Mouse (Mus musculus) myocyte (in vitro differentiated cells): ENCODE measurements around the gene Zfyve27. TPM values are rescaled to one million over a fixed set of nuclear protein-coding genes. Genes with fewer than 3 reads are reported as not detected.

Source experiments
- H3K27me3 ChIP-seq: one replicate; pipeline ENCODE4 v1.6.1; 2011; ENCODE audit not compliant: control insufficient read depth, insufficient read depth, insufficient read length
- H3K36me3 ChIP-seq: one replicate; pipeline ENCODE4 v1.6.1; 2011; ENCODE audit not compliant: control insufficient read depth, insufficient read depth
- H3K4me2 ChIP-seq: one replicate; pipeline ENCODE4 v1.6.1; 2011; ENCODE audit warnings: low read depth, control low read depth
- H3K4me3 ChIP-seq: one replicate; pipeline ENCODE4 v1.5.1; 2011; ENCODE audit warnings: mild to moderate bottlenecking, control low read depth, moderate library complexity
- H3K79me2 ChIP-seq: one replicate; pipeline ENCODE4 v1.6.1; 2011; ENCODE audit not compliant: control insufficient read depth, insufficient read depth
- H3ac ChIP-seq: one replicate; pipeline ENCODE4 v1.6.1; 2011; ENCODE audit not compliant: control insufficient read depth, insufficient read length
- CEBPB ChIP-seq: IDR thresholded peaks from 2 replicates; pipeline ENCODE4 v1.6.1; 2011; ENCODE audit warnings: mild to moderate bottlenecking, moderate library complexity; ENCODE audit not compliant: poor library complexity, insufficient read depth, severe bottlenecking
- E2F4 ChIP-seq: IDR thresholded peaks from one replicate; pipeline ENCODE4 v1.6.1; 2011; ENCODE audit warnings: mild to moderate bottlenecking, control low read depth, moderate library complexity; ENCODE audit not compliant: insufficient read depth
- MAX ChIP-seq: IDR thresholded peaks from one replicate; pipeline ENCODE4 v1.6.1; 2011; ENCODE audit warnings: low read depth, mild to moderate bottlenecking, control low read depth
- MYOD1 ChIP-seq, 3 experiments: IDR thresholded peaks; one replicate each; pipeline ENCODE4 v1.6.1; 2011; ENCODE audit warnings: control low read depth in 2 of 3, low read depth in 2 of 3, mild to moderate bottlenecking in 2 of 3, moderate library complexity in 1 of 3; ENCODE audit not compliant: insufficient read length in 2 of 3, control insufficient read depth in 1 of 3
- MYOG ChIP-seq, 3 experiments: IDR thresholded peaks; one replicate each; pipeline ENCODE4 v1.6.1; 2011; ENCODE audit warnings: control low read depth in 2 of 3, low read depth in 2 of 3, mild to moderate bottlenecking in 2 of 3; ENCODE audit not compliant: insufficient read length in 2 of 3, control insufficient read depth in 1 of 3, insufficient read depth in 1 of 3
- POLR2A ChIP-seq: IDR thresholded peaks from one replicate; pipeline ENCODE4 v1.6.1; 2011; ENCODE audit warnings: low read depth, mild to moderate bottlenecking, control low read depth, moderate library complexity; ENCODE audit not compliant: insufficient read length
- POLR2AphosphoS2 ChIP-seq: IDR thresholded peaks from one replicate; pipeline ENCODE4 v1.6.1; 2011; ENCODE audit warnings: low read depth, control low read depth; ENCODE audit not compliant: insufficient read length
- REST ChIP-seq: IDR thresholded peaks from one replicate; pipeline ENCODE4 v1.6.1; 2011; ENCODE audit warnings: mild to moderate bottlenecking, control low read depth, moderate library complexity; ENCODE audit not compliant: insufficient read depth, insufficient read length
- SRF ChIP-seq: IDR thresholded peaks from one replicate; pipeline ENCODE4 v1.6.1; 2011; ENCODE audit warnings: low read depth; ENCODE audit not compliant: control insufficient read depth, insufficient read length
- TCF12 ChIP-seq: IDR thresholded peaks from one replicate; pipeline ENCODE4 v1.6.1; 2011; ENCODE audit warnings: mild to moderate bottlenecking, control low read depth; ENCODE audit not compliant: poor library complexity, insufficient read depth, severe bottlenecking
- TCF3 ChIP-seq: IDR thresholded peaks from one replicate; pipeline ENCODE4 v1.6.1; 2011; ENCODE audit warnings: low read depth, control low read depth; ENCODE audit not compliant: insufficient read length
- USF1 ChIP-seq: IDR thresholded peaks from one replicate; pipeline ENCODE4 v1.6.1; 2011; ENCODE audit warnings: low read depth, mild to moderate bottlenecking, control low read depth, moderate library complexity
- polyA plus RNA-seq: library from polyadenylated mRNA; unstranded; fragments of >200 nt; fragmentation: generic; extraction: Trizol; gene quantifications from one replicate; pipeline ENCODE4 v1.2.1, GENCODE M21; 2012; ENCODE audit warnings: missing spikeins

Zfyve27 gene
- polyA plus RNA-seq, 1 experiment, result 22.4 TPM

- H3K36me3 ChIP-seq, result no peaks in the 10 kb centered on the region
- no peak overlapping the region for H3K4me3 ChIP-seq
- H3K27me3 ChIP-seq, result no peaks in the 10 kb centered on the region
- H3K79me2 ChIP-seq, result no peaks in the 10 kb centered on the region
- H3ac ChIP-seq, result no peak overlapping the region
- no peak overlapping the region for H3K4me2 ChIP-seq
- no peak for TF ChIP-seq TCF12
- no peak for TF ChIP-seq MYOG (IDR thresholded peaks at IDR 0.05; ENCODE audit: control insufficient read depth in 1 of 3, insufficient read depth in 1 of 3, insufficient read length in 2 of 3, low read depth in 2 of 3)
These were observed 13.1 kb downstream of the Zfyve27 start for GRCm38 (mm10) chr19:42176841-42177240.

- H3K79me2 ChIP-seq, result no peaks in the 10 kb centered on the region
- H3K27me3 ChIP-seq, result no peaks in the 10 kb centered on the region
- TF ChIP-seq MAX (no peak), SRF (no peak), MYOG (IDR thresholded peaks at IDR 0.05; ENCODE audit: control insufficient read depth in 1 of 3, insufficient read depth in 1 of 3, insufficient read length in 2 of 3, low read depth in 2 of 3) (no peak), CEBPB (no peak), REST (no peak), E2F4 (no peak), TCF12 (no peak), USF1 (no peak), POLR2AphosphoS2 (no peak), MYOD1 (IDR thresholded peaks at IDR 0.05; ENCODE audit: control insufficient read depth in 1 of 3, insufficient read length in 2 of 3, low read depth in 2 of 3) (no peak), POLR2A (no peak), TCF3 (no peak)
- no peak overlapping the region for H3K4me2 ChIP-seq
- no peak overlapping the region for H3K4me3 ChIP-seq
- no peak overlapping the region for H3ac ChIP-seq
- H3K36me3 ChIP-seq, result no peaks in the 10 kb centered on the region
These were observed 13.7 kb downstream of the Zfyve27 start for GRCm38 (mm10) chr19:42177461-42177860.

GRCm38 (mm10) chr19:42179356-42179755 is 15.6 kb downstream of the Zfyve27 start:
- TF ChIP-seq USF1, result no peak
- no peak for TF ChIP-seq MYOD1 (IDR thresholded peaks at IDR 0.05; ENCODE audit: control insufficient read depth in 1 of 3, insufficient read length in 2 of 3, low read depth in 2 of 3)
- no peak for TF ChIP-seq MYOG (IDR thresholded peaks at IDR 0.05; ENCODE audit: control insufficient read depth in 1 of 3, insufficient read depth in 1 of 3, insufficient read length in 2 of 3, low read depth in 2 of 3)
- TF ChIP-seq REST, result no peak
- no peak for TF ChIP-seq E2F4
- no peak for TF ChIP-seq TCF12
- TF ChIP-seq TCF3, result no peak
- Histone ChIP-seq H3K4me3 (no peak overlapping the region), H3K79me2 (no peaks in the 10 kb centered on the region), H3K27me3 (no peaks in the 10 kb centered on the region), H3ac (no peak overlapping the region), H3K36me3 (no peaks in the 10 kb centered on the region), H3K4me2 (no peak overlapping the region)

DNA sequence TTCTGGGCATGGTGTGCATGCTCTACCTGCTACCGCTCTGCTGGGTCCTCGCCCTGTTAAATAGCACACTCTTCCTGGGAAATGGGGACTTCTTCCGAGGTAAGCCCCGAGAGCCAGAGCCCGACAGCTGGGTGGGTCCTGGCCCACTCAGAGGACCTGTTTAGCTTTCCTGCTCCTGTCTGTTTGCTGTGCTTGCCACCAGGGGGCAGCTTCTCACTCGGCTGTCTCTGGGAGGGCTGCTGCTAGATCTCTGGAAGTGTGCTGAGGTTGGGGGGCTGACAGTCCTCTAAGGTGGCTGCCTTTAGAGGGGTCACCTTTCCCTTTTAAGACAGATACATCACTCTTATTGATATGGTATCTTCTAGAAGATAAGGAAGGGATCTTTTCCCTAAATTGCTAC is 18.9 kb downstream of the Zfyve27 start:
- H3K36me3 ChIP-seq, result peaks cover 5% of the 10 kb centered on the region
- no peaks in the 10 kb centered on the region for H3K79me2 ChIP-seq
- no peak overlapping the region for H3K4me3 ChIP-seq
- no peaks in the 10 kb centered on the region for H3K27me3 ChIP-seq
- no peak for TF ChIP-seq USF1
- TF ChIP-seq CEBPB, result no peak
- TF ChIP-seq TCF3, result no peak
- TF ChIP-seq REST, result no peak
- no peak overlapping the region for H3K4me2 ChIP-seq
- no peak overlapping the region for H3ac ChIP-seq

DNA sequence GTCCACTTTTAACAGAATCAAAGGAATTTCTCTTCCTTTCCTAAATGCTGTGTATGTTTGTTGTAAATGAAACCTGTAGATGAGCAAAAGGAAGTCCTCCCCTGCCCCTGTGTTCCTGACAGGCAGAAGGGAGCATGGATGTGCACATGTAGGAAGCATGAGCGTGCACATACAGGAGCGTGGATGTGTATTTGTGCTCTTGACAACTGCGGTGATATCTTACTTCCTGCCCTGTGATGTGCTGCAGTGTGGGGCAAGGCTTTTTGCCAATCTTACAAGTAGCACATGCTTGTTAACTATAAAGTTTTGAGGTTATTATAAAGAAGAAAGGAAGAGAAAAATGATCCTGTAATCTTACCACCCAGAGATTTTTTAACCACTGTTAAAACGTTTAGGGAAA is 26.0 kb downstream of the Zfyve27 start:
- TF ChIP-seq POLR2AphosphoS2 (no peak), TCF3 (no peak)
- Histone ChIP-seq H3K27me3 (no peaks in the 10 kb centered on the region), H3K4me3 (no peak overlapping the region), H3K36me3 (peaks cover 12% of the 10 kb centered on the region), H3ac (no peak overlapping the region), H3K4me2 (no peak overlapping the region), H3K79me2 (no peaks in the 10 kb centered on the region)

GRCm38 (mm10) chr19:42190494-42190893 is 26.7 kb downstream of the Zfyve27 start:
- no peak overlapping the region for H3ac ChIP-seq
- no peak overlapping the region for H3K4me3 ChIP-seq
- TF ChIP-seq POLR2A, result no peak
- TF ChIP-seq MYOG (IDR thresholded peaks at IDR 0.05; ENCODE audit: control insufficient read depth in 1 of 3, insufficient read depth in 1 of 3, insufficient read length in 2 of 3, low read depth in 2 of 3), result no peak
- no peak for TF ChIP-seq TCF3
- TF ChIP-seq E2F4, result no peak
- no peak for TF ChIP-seq USF1
- TF ChIP-seq POLR2AphosphoS2, result no peak
- TF ChIP-seq MYOD1 (IDR thresholded peaks at IDR 0.05; ENCODE audit: control insufficient read depth in 1 of 3, insufficient read length in 2 of 3, low read depth in 2 of 3), result no peak
- no peak for TF ChIP-seq TCF12
- no peaks in the 10 kb centered on the region for H3K79me2 ChIP-seq
- peaks cover 8% of the 10 kb centered on the region for H3K36me3 ChIP-seq
- no peaks in the 10 kb centered on the region for H3K27me3 ChIP-seq
- no peak overlapping the region for H3K4me2 ChIP-seq
